Comparison of ENCODE assay signal across 18 mouse cellular contexts in the genomic region with DNA sequence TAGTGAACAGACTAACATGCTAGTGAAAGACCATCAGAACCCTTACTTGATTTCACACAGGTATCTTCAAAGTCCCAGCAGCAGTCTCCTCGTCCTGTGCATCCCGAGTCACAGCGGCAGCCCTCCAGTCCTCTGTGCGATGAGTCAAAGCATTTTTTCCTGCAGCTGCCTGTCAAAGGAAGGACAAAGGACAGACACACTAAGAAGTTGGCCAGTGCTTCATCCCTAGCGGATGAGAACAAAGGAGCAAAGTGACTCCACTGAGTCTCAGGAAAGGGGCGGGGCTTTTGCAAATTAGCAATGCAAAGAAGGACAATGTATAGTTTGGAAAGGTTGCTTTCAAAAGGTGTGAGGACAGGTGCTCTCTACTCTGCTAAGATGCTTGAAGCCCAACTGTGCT. TPM values are rescaled to one million over a fixed set of nuclear protein-coding genes. Genes with fewer than 3 reads are reported as not detected.
DNase-seq lines count a peak whose midpoint lies in the region; ATAC-seq lines count a peak whose summit lies in the region.
"Had no signal": no experiment of that assay in that cellular context is flagged by ENCODE, and none has a peak within 500 bp of the region (broad histone marks: within the 10 kb centered on the region; RNA-seq: fewer than 3 reads in every experiment).

No protein-coding gene starts in this region.

- H3K4me2 ChIP-seq in hindbrain, embryonic 11.5 days (replicated peaks; ENCODE audit: low read depth, low read length): no peak overlapping the region
- H3K4me2 ChIP-seq in hindbrain, embryonic 12.5 days (replicated peaks): no peak overlapping the region
- peak overlapping the region; percentile 9; the same call in 1 of the 2 replicates for H3K4me2 ChIP-seq in midbrain, embryonic 14.5 days (ENCODE audit: low read length)
- H3K4me2 ChIP-seq in kidney, embryonic 14.5 days (replicated peaks; ENCODE audit: low read depth, low read length): no peak overlapping the region
- H3K4me2 ChIP-seq: heart, embryonic 15.5 days had no signal

- no peak overlapping the region for H3K27ac ChIP-seq in hindbrain, embryonic 11.5 days (ENCODE audit: low read depth, low read length)
- H3K27ac ChIP-seq in hindbrain, embryonic 12.5 days: no peak overlapping the region
- no peak overlapping the region for H3K27ac ChIP-seq in midbrain, embryonic 14.5 days (replicated peaks; ENCODE audit: low read depth, low read length)
- H3K27ac ChIP-seq in kidney, embryonic 14.5 days (ENCODE audit: low read depth, low read length): no peak overlapping the region
- H3K27ac ChIP-seq: heart, embryonic 15.5 days; macrophage had no signal

- H3K9me3 ChIP-seq in hindbrain, embryonic 11.5 days (ENCODE audit: control insufficient read depth, low read length): no peaks in the 10 kb centered on the region
- no peaks in the 10 kb centered on the region for H3K9me3 ChIP-seq in hindbrain, embryonic 12.5 days (replicated peaks)
- no peaks in the 10 kb centered on the region for H3K9me3 ChIP-seq in midbrain, embryonic 14.5 days (ENCODE audit: control insufficient read depth, low read length)
- H3K9me3 ChIP-seq in kidney, embryonic 14.5 days (ENCODE audit: control insufficient read depth, low read length): no peaks in the 10 kb centered on the region
- H3K9me3 ChIP-seq: heart, embryonic 15.5 days had no signal

- ATAC-seq in hindbrain, embryonic 11.5 days (ENCODE audit: low FRiP score): peak; percentile 38
- ATAC-seq in hindbrain, embryonic 12.5 days (ENCODE audit: low FRiP score): no peak
- ATAC-seq in midbrain, embryonic 14.5 days (ENCODE audit: low FRiP score, low TSS enrichment): no peak
- no peak for ATAC-seq in kidney, embryonic 14.5 days (ENCODE audit: low FRiP score, low TSS enrichment)
- ATAC-seq: inflammation-experienced regulatory T-cells, adult 6 months; Patski had no signal

- H3K4me1 ChIP-seq in hindbrain, embryonic 11.5 days (replicated peaks; ENCODE audit: control insufficient read depth, insufficient read depth, low read length): no peaks in the 10 kb centered on the region
- peaks cover 8% of the 10 kb centered on the region for H3K4me1 ChIP-seq in hindbrain, embryonic 12.5 days
- H3K4me1 ChIP-seq in midbrain, embryonic 14.5 days (ENCODE audit: control insufficient read depth, insufficient read depth, low read length): no peaks in the 10 kb centered on the region
- no peaks in the 10 kb centered on the region for H3K4me1 ChIP-seq in kidney, embryonic 14.5 days (ENCODE audit: control insufficient read depth, insufficient read depth, low read length)

- H3K27me3 ChIP-seq in hindbrain, embryonic 11.5 days (ENCODE audit: control insufficient read depth, insufficient read depth, low read length): no peaks in the 10 kb centered on the region
- no peaks in the 10 kb centered on the region for H3K27me3 ChIP-seq in hindbrain, embryonic 12.5 days
- no peaks in the 10 kb centered on the region for H3K27me3 ChIP-seq in midbrain, embryonic 14.5 days (ENCODE audit: control insufficient read depth, insufficient read depth, low read length)
- no peaks in the 10 kb centered on the region for H3K27me3 ChIP-seq in kidney, embryonic 14.5 days (ENCODE audit: control insufficient read depth, insufficient read depth, low read length)
- H3K27me3 ChIP-seq: heart, embryonic 15.5 days had no signal

- H3K36me3 ChIP-seq in hindbrain, embryonic 11.5 days (ENCODE audit: control insufficient read depth, insufficient read depth, low read length): no peaks in the 10 kb centered on the region
- H3K36me3 ChIP-seq in hindbrain, embryonic 12.5 days: no peaks in the 10 kb centered on the region
- no peaks in the 10 kb centered on the region for H3K36me3 ChIP-seq in midbrain, embryonic 14.5 days (ENCODE audit: control insufficient read depth, insufficient read depth, low read length)
- no peaks in the 10 kb centered on the region for H3K36me3 ChIP-seq in kidney, embryonic 14.5 days (ENCODE audit: control insufficient read depth, insufficient read depth, low read length)
- H3K36me3 ChIP-seq: heart, embryonic 15.5 days had no signal

- WGBS in hindbrain, embryonic 11.5 days: 25% methylated on average over 6 of the region's 6 CpGs
- 21% methylated on average over 6 of the region's 6 CpGs for WGBS in hindbrain, embryonic 12.5 days
- WGBS in midbrain, embryonic 14.5 days: 2% methylated on average over 6 of the region's 6 CpGs
- 48% methylated on average over 6 of the region's 6 CpGs for WGBS in kidney, embryonic 14.5 days

- peak; percentile 27 for DNase-seq in hindbrain, embryonic 11.5 days (ENCODE audit: low spot score)
- DNase-seq in WW6 (ENCODE audit: low read depth, low spot score): peak; percentile 34
- peak; percentile 46 for DNase-seq in embryo, embryonic 11 days
- peak; percentile 33 for DNase-seq in midbrain, embryonic 14.5 days
- DNase-seq in spleen, postnatal 4 days (ENCODE audit: low spot score in 2 of 2): no peak
- DNase-seq: cerebellum, adult 11-12 months; kidney, postnatal 14 days; left cerebral cortex, postnatal 4 days; lung, adult 18-20 months; right cerebral cortex, postnatal 14 days; thymus, postnatal 25 days had no signal

- no peak overlapping the region for H3K9ac ChIP-seq in hindbrain, embryonic 11.5 days (ENCODE audit: low read depth, low read length)
- H3K9ac ChIP-seq in hindbrain, embryonic 12.5 days: no peak overlapping the region
- H3K9ac ChIP-seq in midbrain, embryonic 14.5 days (replicated peaks; ENCODE audit: low read length): no peak overlapping the region
- no peak overlapping the region for H3K9ac ChIP-seq in kidney, embryonic 14.5 days (ENCODE audit: low read depth, low read length)
- H3K9ac ChIP-seq: heart, embryonic 15.5 days had no signal

- no peak overlapping the region for H3K4me3 ChIP-seq in hindbrain, embryonic 11.5 days (ENCODE audit: low read depth, low read length)
- H3K4me3 ChIP-seq in hindbrain, embryonic 12.5 days: no peak overlapping the region
- no peak overlapping the region for H3K4me3 ChIP-seq in midbrain, embryonic 14.5 days (replicated peaks; ENCODE audit: low read depth, low read length)
- no peak overlapping the region for H3K4me3 ChIP-seq in kidney, embryonic 14.5 days (ENCODE audit: low read length)
- H3K4me3 ChIP-seq: heart, embryonic 15.5 days; myocyte had no signal

RNA-seq across cellular contexts. Expression of a gene that starts 16.5 kb away (rescaled TPM):
- 4.9 and 5.7 TPM in 2 replicates for polyA plus RNA-seq in hindbrain, embryonic 11.5 days (2014; fragmentation: Nextera tagmentation; extraction: Ambion mirVana)
- polyA plus RNA-seq in hindbrain, embryonic 12.5 days (2016; fragmentation: Nextera tagmentation; extraction: Ambion mirVana): 5.5 and 6.4 TPM in 2 replicates
- polyA plus RNA-seq in midbrain, embryonic 14.5 days (2014; fragmentation: Nextera tagmentation; extraction: Ambion mirVana): 2.5 and 4.1 TPM in 2 replicates
- 4.3 and 4.4 TPM in 2 replicates for polyA plus RNA-seq in kidney, embryonic 14.5 days (2014; fragmentation: Nextera tagmentation; extraction: Ambion mirVana)
- polyA plus RNA-seq: inflammation-experienced regulatory T-cells, adult 6 months; macrophage had no signal

RNA-seq across cellular contexts. Expression of a gene that starts 43.7 kb away (rescaled TPM):
- 29.1 and 32.2 TPM in 2 replicates for polyA plus RNA-seq in hindbrain, embryonic 11.5 days (2014; fragmentation: Nextera tagmentation; extraction: Ambion mirVana)
- polyA plus RNA-seq in hindbrain, embryonic 12.5 days (2016; fragmentation: Nextera tagmentation; extraction: Ambion mirVana): 31.2 and 39.3 TPM in 2 replicates
- polyA plus RNA-seq in midbrain, embryonic 14.5 days (2014; fragmentation: Nextera tagmentation; extraction: Ambion mirVana): 28.2 and 35.9 TPM in 2 replicates
- 20.0 and 28.7 TPM in 2 replicates for polyA plus RNA-seq in kidney, embryonic 14.5 days (2014; fragmentation: Nextera tagmentation; extraction: Ambion mirVana)

Comparison
In these comparisons a context has a peak if more than half of its experiments do, and no peak if none do; other contexts are left out.
1. DNase-seq: peak in hindbrain, embryonic 11.5 days (single experiment), WW6 (single experiment), embryo, embryonic 11 days (single experiment) and midbrain, embryonic 14.5 days (single experiment); none in spleen, postnatal 4 days (0 of 2).